9 mouse cellular contexts compared by ENCODE assay signal in the genomic region with DNA sequence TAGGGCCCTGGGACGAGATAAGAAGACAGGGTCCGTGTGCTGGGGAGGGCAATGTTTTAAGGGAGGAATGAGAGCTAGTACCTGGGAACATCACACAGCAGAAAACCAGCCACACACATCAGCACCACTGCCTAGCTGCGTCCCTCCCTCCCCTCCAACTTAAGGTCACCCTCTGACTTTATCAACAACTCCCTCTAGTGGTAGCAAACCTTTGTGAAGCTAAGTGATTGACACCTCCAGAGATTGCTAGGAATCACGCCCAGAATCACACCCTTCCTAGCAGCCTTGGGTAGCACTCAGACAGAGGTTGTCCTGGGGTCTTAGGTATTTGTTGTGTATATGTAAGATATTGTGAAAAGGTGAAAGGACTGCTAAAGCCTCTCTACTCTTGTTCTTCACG. TPM values are rescaled to one million over a fixed set of nuclear protein-coding genes. Genes with fewer than 3 reads are reported as not detected.
DNase-seq lines count a peak whose midpoint lies in the region; TF ChIP-seq lines count a peak whose summit lies in the region.
"Had no signal": no experiment of that assay in that cellular context is flagged by ENCODE, and none has a peak within 500 bp of the region (broad histone marks: within the 10 kb centered on the region; RNA-seq: fewer than 3 reads in every experiment).

No protein-coding gene starts in this region.

- no peak for DNase-seq in gastrocnemius, adult 2 months
- DNase-seq in gastrocnemius, postnatal 25 days = no peak
- DNase-seq in thymus, postnatal 0 days (ENCODE audit: low spot score) = peak; percentile 65
- no peak for DNase-seq in thymus, adult 18-20 months
- peak; percentile 10 for DNase-seq in hindlimb bud, embryonic 11.5 days (ENCODE audit: extremely low spot score, low read depth, low spot score)
- no peak for DNase-seq in urinary bladder, postnatal 14 days (ENCODE audit: low spot score)
- DNase-seq in spleen, adult 12 weeks (ENCODE audit: low spot score) = no peak
- no peak for DNase-seq in kidney, adult 18-20 months

- no peak overlapping the region for H3K27ac ChIP-seq in gastrocnemius, adult 2 months
- H3K27ac ChIP-seq: limb, embryonic 13.5 days had no signal

- intact Hi-C loops in gastrocnemius, adult 2 months (cut with DNase I) = loop anchor here (5.0 kb wide), 1 partner anchor 33 kb away; no protein-coding TSS in a partner anchor

- H3K4me3 ChIP-seq in gastrocnemius, adult 2 months = no peak overlapping the region
- H3K4me3 ChIP-seq: limb, embryonic 13.5 days had no signal

- TF ChIP-seq CTCF in gastrocnemius, adult 2 months (IDR thresholded peaks at IDR 0.05) = peak; percentile 57

RNA-seq across cellular contexts. Expression of gene St8sia1, which starts 56.4 kb away (rescaled TPM):
- under 1 TPM; 0.11 to 0.23 TPM for total RNA-seq in gastrocnemius, adult 2 months (2021)
- under 1 TPM; 0.05 to 0.19 TPM for total RNA-seq in gastrocnemius, postnatal 25 days (2021)
- polyA plus RNA-seq in thymus, postnatal 0 days (2015; fragmentation: Nextera tagmentation; extraction: Ambion mirVana) = 8.1 and 10.0 TPM in 2 replicates

Comparison
In these comparisons a context has a peak if more than half of its experiments do, and no peak if none do; other contexts are left out.
1. DNase-seq: peak in thymus, postnatal 0 days (single experiment) and hindlimb bud, embryonic 11.5 days (single experiment); none in gastrocnemius, adult 2 months (single experiment), gastrocnemius, postnatal 25 days (single experiment), thymus, adult 18-20 months (0 of 2), urinary bladder, postnatal 14 days (single experiment), spleen, adult 12 weeks (single experiment) and kidney, adult 18-20 months (single experiment).